Mouse (Mus musculus): ENCODE data around the gene Wfikkn1.

Gene Wfikkn1

DNA sequence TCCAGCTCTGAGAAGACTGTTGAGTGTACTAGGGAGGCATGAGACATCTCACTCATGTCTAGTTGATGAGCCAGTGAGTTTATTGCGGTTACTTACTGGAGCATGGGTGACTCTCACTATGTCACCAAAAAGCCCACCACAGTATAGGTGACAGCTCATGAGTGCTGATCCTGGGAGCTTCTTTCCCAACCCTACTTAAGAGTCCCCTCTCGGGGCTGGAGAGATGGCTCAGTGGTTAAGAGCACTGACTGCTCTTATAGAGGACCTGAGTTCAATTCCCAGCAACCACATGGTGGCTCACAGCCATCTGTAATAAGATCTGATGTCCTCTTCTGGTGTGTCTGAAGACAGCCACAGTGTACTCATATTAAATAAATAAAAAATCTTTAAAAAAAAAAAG is 10.7 kb downstream of the Wfikkn1 start:
- CTCF ChIA-PET: interaction anchor here (0.6 to 0.8 kb wide), 2 partner anchors 25 to 35 kb away, joined by 3 to 4 read pairs; no protein-coding TSS in a partner anchor

DNA sequence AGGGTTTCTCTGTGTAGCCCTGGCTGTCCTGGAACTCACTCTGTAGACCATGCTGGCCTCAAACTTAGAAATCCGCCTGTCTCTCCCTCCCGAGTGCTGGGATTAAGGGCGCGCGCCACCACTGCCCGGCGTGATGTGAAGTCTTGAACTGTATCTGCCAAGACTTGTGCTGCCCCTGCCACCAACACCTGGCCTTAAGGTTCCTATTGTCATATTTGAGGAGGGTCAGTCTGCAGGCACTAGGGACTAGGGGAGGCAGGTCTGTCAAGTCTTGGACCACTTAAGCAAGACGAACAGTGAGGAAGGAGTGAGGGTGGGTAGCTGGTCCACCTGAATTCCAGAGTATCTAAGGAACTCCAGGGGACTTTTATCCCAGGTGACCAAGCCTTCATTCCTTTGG is 11.2 kb downstream of the Wfikkn1 start:
- CTCF ChIA-PET: interaction anchor here (1.0 kb wide), 1 partner anchor 139 kb away, joined by 3 read pairs; no protein-coding TSS in a partner anchor

GRCm38 (mm10) chr17:25868601-25869191 is 12.0 kb downstream of the Wfikkn1 start, which contains the start of gene Mcrip2:
Mcrip2 (minus strand) TSS chr17:25868764.
- CTCF ChIA-PET: interaction anchor here (0.6 to 1.0 kb wide), 2 partner anchors 25 to 140 kb away, joined by 3 to 4 read pairs; no protein-coding TSS in a partner anchor

- CTCF ChIA-PET: interaction anchor here (0.6 to 1.0 kb wide), 2 partner anchors 24 to 141 kb away, joined by 3 to 4 read pairs; no protein-coding TSS in a partner anchor
These were observed 12.6 kb downstream of the Wfikkn1 start for GRCm38 (mm10) chr17:25867836-25868600.

GRCm38 (mm10) chr17:25867509-25867835 is 13.2 kb downstream of the Wfikkn1 start:
- CTCF ChIA-PET: no interaction called here

DNA sequence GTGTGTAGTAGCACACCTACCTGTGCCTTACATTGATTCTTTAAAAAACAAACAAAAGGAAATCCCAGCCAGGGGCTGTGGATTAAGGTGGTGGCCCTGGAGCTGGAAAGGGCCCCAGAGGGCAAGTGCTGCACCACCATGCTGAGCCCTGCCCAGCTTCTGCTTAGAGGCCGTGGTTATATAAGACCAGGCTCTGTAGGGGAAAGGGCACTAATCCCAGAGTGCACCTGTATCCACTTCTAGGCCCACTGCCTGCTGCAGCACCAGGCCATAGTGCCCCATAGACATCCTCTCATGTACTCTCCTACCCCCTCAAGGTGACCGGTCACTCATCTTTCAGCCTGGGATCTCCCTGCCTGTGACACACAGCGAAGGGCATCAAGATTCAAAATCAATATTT is 14.5 kb downstream of the Wfikkn1 start:
- CTCF ChIA-PET: no interaction called here

GRCm38 (mm10) chr17:25865288-25865687 is 15.4 kb downstream of the Wfikkn1 start:
- CTCF ChIA-PET: no interaction called here

DNA sequence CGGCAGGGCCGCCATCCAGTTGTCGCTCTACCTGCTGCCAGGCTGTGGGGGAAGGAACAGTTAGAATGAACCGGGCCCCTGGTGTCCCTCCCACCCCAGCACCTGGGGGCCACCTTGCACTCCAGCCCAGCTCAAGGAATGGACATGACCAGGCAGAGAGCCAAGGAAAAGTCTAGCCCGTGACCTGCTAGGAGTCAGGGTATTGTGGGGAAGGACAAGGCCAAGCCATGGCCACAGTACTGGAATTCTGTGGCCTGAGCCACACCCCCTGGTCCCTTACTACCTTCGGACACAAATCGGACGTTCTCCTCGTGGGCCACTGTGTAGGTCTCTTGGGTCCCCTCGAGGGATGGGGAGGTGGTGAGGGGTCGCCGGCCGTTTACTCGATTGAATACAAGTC is 16.3 kb downstream of the Wfikkn1 start:
- CTCF ChIA-PET: interaction anchor here (0.7 kb wide), 1 partner anchor 231 kb away, joined by 3 read pairs; the partner anchor contains the start of gene Nme4

DNA sequence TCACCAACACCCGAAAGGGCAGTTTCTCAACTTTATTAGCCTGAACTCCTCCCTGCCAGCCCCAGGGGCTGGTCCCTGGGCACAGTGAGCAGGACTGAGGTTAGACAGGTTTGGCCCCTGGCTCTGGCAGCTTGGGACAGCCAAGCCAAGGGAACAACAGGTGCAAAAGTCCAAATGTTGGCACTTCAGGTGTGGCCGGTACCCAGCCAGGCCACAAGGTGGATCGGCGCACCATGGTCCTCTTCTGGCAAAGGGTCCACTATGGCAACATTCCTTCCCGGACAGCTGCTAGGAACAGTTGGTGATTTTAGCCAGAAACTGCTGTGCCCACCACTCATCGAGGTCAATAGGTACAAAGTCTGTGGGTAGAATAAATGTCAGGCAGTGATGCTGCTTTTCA is 17.0 kb downstream of the Wfikkn1 start:
- CTCF ChIA-PET: interaction anchor here (0.7 kb wide), 1 partner anchor 232 kb away, joined by 3 read pairs; the partner anchor contains the start of gene Nme4

DNA sequence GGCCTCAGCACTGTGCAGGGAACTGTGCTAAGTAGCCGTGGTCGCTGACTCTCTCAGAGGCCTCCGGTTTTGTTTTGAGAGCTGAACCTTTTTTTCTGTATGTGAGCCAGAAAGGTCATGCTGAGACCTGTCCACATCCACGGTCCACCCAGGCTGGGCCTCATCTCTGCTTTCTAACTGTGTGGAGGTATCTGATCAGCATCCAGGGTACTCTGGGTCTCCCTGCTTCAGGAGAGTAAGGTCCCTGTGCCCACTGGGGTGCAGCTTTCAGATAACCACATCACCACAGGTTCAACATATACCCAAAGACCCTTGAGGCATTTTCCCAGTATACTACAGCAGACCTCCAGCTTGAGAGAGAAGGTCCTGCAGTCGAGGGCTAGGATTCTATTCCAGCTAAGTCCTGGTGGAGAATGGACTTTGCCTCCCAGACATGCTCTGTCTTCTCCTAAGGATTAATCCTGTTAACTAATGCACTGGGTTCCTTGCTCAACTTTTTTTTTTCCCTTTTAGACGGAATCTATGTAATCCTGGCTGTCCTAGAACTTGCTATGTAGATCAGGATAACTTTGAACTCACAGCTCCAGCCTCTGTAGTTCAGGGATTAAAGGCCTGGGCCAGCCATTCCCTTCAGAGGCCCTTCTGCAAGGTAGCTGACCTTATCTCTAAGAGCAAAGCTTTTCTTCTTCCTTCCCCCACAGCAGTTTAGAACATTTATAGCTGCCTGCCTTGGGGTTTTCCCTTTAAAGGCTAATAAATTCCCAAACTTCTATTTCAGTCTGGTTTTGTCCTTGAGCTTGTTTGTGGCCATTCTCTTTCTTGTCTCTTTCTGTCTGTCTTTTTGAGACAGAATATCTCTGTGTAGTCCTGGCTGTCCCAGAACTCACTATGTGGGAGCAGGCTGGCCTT is 18.7 kb downstream of the Wfikkn1 start:
- CTCF ChIA-PET: interaction anchor here (0.6 kb wide), 1 partner anchor 29 kb away, joined by 3 read pairs; the partner anchor contains the start of gene Stub1

DNA sequence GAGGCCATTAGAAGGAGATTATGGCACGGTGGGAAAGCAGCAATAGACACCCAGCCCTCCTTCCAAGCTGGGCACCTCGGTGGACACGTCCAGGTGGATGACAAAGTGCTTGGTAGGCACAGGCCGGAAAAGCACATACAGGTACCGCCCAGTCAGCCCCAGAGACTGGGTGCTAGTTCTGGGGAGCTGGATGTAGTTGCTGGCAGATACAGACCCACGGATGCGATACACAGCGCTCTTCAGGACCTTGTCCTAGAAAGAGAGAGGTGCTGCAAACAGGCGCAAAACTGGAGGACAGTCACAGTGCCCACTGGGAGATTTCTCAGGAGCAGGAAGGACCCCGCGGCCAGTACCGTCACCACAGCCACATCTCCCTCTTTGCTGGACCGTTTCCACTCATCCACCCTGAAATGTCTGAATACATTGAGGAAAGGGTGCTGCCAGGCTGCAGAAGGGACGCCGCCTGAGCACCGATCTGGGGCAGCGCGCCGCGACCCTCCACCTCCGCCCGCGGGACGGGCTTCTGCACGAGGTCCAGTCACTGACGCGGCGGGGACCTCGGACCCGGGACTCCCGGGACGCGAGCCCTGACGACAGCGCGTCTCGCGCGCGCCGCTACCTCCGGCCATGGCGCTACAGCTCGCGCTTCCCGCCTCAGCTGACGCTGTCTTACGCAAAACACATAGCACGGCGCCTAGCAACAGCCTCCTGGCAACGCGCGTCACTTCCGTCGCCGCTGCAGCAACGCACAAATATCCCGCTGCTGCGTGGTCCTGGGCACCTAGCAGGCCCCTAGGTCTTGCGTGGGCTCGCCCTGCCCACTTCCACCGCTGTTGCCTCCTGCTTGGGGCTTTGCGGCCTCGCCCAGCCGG is 19.6 kb downstream of the Wfikkn1 start, which contains the start of gene Wdr90:
Wdr90 (minus strand) TSS at position 670 of the 872 bp plus-strand sequence.
- CTCF ChIA-PET: interaction anchor here (0.6 to 1.6 kb wide), 2 partner anchors 27 to 28 kb away, joined by 3 to 4 read pairs; partner anchors contain the start of gene Stub1

DNA sequence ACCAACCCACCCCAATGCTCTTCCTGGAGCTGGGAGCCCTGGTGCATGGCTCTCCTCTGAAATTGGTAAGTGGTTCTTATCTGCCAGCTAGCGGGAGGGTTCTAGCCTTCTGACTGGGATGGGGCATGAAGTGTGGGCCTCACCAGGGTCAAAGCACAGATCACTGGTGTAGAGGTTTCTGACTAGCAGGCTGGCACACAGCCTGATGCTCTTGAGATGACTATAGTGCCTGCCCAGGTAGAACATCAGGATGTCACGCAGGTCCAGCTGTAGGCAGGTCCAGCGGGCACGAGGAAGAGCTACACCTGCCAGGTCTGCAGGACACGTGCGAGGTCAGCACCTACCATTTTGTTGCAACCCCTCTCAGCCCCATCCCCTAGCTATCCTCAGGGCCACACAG is 20.4 kb downstream of the Wfikkn1 start:
- CTCF ChIA-PET: interaction anchor here (1.6 kb wide), 1 partner anchor 27 kb away, joined by 4 read pairs; the partner anchor contains the start of gene Stub1

GRCm38 (mm10) chr17:25844396-25844901 is 36.2 kb downstream of the Wfikkn1 start, which contains the start of gene Rhot2:
Rhot2 (minus strand) TSS chr17:25844851.
- CTCF ChIA-PET: interaction anchor here (0.6 to 0.7 kb wide), 2 partner anchors 9 to 166 kb away, joined by 3 to 5 read pairs; no protein-coding TSS in a partner anchor

- CTCF ChIA-PET: interaction anchor here (0.6 to 0.7 kb wide), 4 partner anchors 9 to 167 kb away, joined by 3 to 5 read pairs (median 4); partner anchors contain the start of gene Mcrip2
These were observed 36.8 kb downstream of the Wfikkn1 start for GRCm38 (mm10) chr17:25843636-25844395.

DNA sequence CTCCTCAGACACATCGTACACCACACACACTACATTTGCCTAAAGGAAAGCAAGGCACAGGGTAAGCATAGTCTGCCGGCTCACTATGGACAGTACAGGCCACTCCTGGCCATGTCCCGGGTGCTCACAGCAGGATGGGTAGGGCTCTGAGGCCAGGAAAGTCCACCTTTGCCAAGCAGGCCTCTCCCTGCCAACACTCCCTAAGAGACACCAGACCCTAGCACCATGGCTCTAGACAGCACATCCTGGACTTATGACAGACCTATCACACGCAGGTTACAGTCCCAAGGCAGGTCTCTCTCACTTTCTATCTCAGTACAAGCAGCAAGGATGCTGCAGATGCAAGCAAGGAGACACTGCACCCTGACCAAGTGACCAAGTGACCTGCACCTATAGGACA is 37.5 kb downstream of the Wfikkn1 start:
- CTCF ChIA-PET: interaction anchor here (0.8 kb wide), 1 partner anchor 9 kb away, joined by 3 read pairs; no protein-coding TSS in a partner anchor

DNA sequence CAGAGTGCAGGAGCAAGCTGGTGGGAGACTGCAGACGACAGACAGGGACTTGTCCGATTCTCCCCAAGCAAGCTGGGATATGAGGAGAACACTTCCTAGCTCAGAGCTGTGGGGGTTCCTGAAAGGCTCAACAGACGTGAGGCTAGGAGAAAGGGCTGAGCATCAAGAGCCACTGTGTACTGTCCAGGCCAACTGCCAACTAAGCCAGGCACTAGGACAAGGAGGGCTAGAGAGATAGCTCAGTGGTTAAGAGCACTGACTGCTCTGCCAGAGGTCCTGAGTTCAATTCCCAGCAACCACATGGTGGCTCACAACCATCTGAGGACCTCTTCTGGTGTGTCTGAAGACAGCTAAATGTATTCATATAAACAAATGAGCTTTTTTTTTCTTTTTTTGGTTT is 38.1 kb downstream of the Wfikkn1 start:
- CTCF ChIA-PET: interaction anchor here (0.8 kb wide), 1 partner anchor 8 kb away, joined by 3 read pairs; no protein-coding TSS in a partner anchor

GRCm38 (mm10) chr17:25841117-25841880 is 39.4 kb downstream of the Wfikkn1 start, which contains the start of gene Gm20683:
Gm20683 (minus strand) TSS chr17:25841763.
- CTCF ChIA-PET: no interaction called here

DNA sequence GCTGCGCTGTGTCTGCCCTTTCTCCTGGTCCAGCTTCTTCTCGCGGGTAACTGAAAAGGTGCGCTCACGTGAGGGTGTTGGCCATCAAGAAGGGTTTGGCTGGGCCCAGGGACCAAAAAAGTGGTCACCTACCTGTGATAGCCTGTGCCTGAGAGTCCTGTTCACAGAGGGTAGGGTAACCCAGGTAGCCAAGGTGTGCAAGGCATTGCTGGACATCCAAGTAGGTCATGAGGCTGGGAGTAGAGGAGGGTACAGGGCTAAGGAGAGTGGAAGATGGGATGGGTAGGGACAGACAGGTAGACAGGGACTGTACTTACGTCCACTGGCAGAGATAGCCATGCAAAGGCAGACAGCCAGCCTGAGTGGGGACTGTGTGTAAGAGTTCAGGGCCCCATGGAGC is 40.1 kb downstream of the Wfikkn1 start:
- CTCF ChIA-PET: no interaction called here

Data from spleen, embryonic (tissue).